Mouse (Mus musculus) liver, embryonic 13.5 days (tissue): ENCODE measurements around the gene Csl. TPM values are rescaled to one million over a fixed set of nuclear protein-coding genes. Genes with fewer than 3 reads are reported as not detected.

Experiments
- ATAC-seq: fragments of 200-750 bp; cut with Nextera tagmentation; 2 replicates; pipeline ENCODE4 v1.8.0; 2017; ENCODE audit warnings: low read depth, mild to moderate bottlenecking, moderate number of reproducible peaks, moderate library complexity
- DNase-seq: peaks from one replicate; pipeline ENCODE4 v3.0.0; 2022
- H3K27ac ChIP-seq: fragments of 300-500 bp; sonication (generic); 2 replicates; pipeline ENCODE4 v1.5.1; 2015; ENCODE audit warnings: moderate library complexity, mild to moderate bottlenecking, inconsistent platforms
- H3K27me3 ChIP-seq: fragments of 300-500 bp; sonication (generic); 2 replicates; pipeline ENCODE4 v1.6.1; 2015; ENCODE audit warnings: mild to moderate bottlenecking, inconsistent platforms
- H3K36me3 ChIP-seq: fragments of 300-500 bp; sonication (generic); 2 replicates; pipeline ENCODE4 v1.6.1; 2015; ENCODE audit warnings: mild to moderate bottlenecking, inconsistent platforms
- H3K4me1 ChIP-seq: fragments of 300-500 bp; sonication (generic); replicated peaks from 2 replicates; pipeline ENCODE4 v1.6.1; 2015; ENCODE audit warnings: inconsistent platforms
- H3K4me2 ChIP-seq: fragments of 300-500 bp; sonication (generic); 2 replicates; pipeline ENCODE4 v1.6.1; 2015; ENCODE audit warnings: inconsistent platforms, mild to moderate bottlenecking, moderate library complexity
- H3K4me3 ChIP-seq: fragments of 300-500 bp; sonication (generic); replicated peaks from 2 replicates; pipeline ENCODE4 v1.5.1; 2015; ENCODE audit warnings: mild to moderate bottlenecking, inconsistent platforms
- H3K9ac ChIP-seq: fragments of 300-500 bp; sonication (generic); 2 replicates; pipeline ENCODE4 v1.6.1; 2015; ENCODE audit warnings: mild to moderate bottlenecking, inconsistent platforms
- H3K9me3 ChIP-seq: fragments of 300-500 bp; sonication (generic); replicated peaks from 2 replicates; pipeline ENCODE4 v1.6.1; 2016; ENCODE audit warnings: inconsistent platforms
- WGBS: fragments of 180-500 bp; shearing (Covaris S2); methylation state at CpG from one replicate; pipeline ENCODE4 v1.1.7; 2015; ENCODE audit not compliant: insufficient replicate concordance; 5-methylcytosine and 5-hydroxymethylcytosine counted together
- polyA plus RNA-seq: library from polyadenylated mRNA; unstranded; fragments of >200 nt; fragmentation: Nextera tagmentation; extraction: Ambion mirVana; gene quantifications from 2 replicates; pipeline ENCODE4 v1.2.1, GENCODE M21; 2015

Csl gene
- polyA plus RNA-seq = 0.06 TPM in 1 of 2 replicates, not detected in the other

GRCm38 (mm10) chr10:99759558-99759957 lies at the start of gene Csl:
Gene Csl (minus strand): TSS chr10:99759658.
- H3K4me3 ChIP-seq = no peak within 1 kb of the TSS
- H3K27me3 ChIP-seq = no peaks in the 10 kb centered on the region
- peaks cover 6% of the 10 kb centered on the region; the same call in 1 of the 2 replicates for H3K9me3 ChIP-seq
- no peaks in the 10 kb centered on the region for H3K4me1 ChIP-seq
- H3K27ac ChIP-seq = no peak within 1 kb of the TSS
- no peak within 1 kb of the TSS for H3K9ac ChIP-seq
- WGBS = 80% methylated on average over 9 of the region's 9 CpGs
- ATAC-seq = no peak
- no peak for DNase-seq
- no peaks in the 10 kb centered on the region for H3K36me3 ChIP-seq
- H3K4me2 ChIP-seq = no peak within 1 kb of the TSS

- Histone ChIP-seq H3K4me2 (no peak overlapping the region), H3K4me1 (no peaks in the 10 kb centered on the region), H3K27me3 (no peaks in the 10 kb centered on the region), H3K4me3 (no peak overlapping the region), H3K36me3 (no peaks in the 10 kb centered on the region), H3K27ac (no peak overlapping the region), H3K9me3 (no peaks in the 10 kb centered on the region), H3K9ac (no peak overlapping the region)
- WGBS = 63% methylated on average over 2 of the region's 2 CpGs
- no peak for ATAC-seq
- no peak for DNase-seq
These were observed 30.0 kb upstream of the Csl start for GRCm38 (mm10) chr10:99789418-99789817.

- H3K9ac ChIP-seq = no peak overlapping the region
- no peak for ATAC-seq
- H3K27ac ChIP-seq = no peak overlapping the region
- no peaks in the 10 kb centered on the region for H3K4me1 ChIP-seq
- H3K27me3 ChIP-seq = no peaks in the 10 kb centered on the region
- no peak for DNase-seq
- no peaks in the 10 kb centered on the region for H3K9me3 ChIP-seq
- no peak overlapping the region for H3K4me2 ChIP-seq
- no peak overlapping the region for H3K4me3 ChIP-seq
- WGBS = 73% methylated on average over 12 of the region's 12 CpGs
- no peaks in the 10 kb centered on the region for H3K36me3 ChIP-seq
These were observed 15.0 kb upstream of the Csl start for GRCm38 (mm10) chr10:99774228-99775120.

- Histone ChIP-seq H3K36me3 (no peaks in the 10 kb centered on the region), H3K9me3 (no peaks in the 10 kb centered on the region)
- WGBS = 70% methylated on average over 2 of the region's 2 CpGs
These were observed 9.3 kb downstream of the Csl start for GRCm38 (mm10) chr10:99750146-99750545.

GRCm38 (mm10) chr10:99748668-99749260 lies 10.7 kb downstream of the Csl start:
- H3K4me1 ChIP-seq = no peaks in the 10 kb centered on the region
- H3K4me2 ChIP-seq = no peak overlapping the region
- H3K9ac ChIP-seq = no peak overlapping the region
- DNase-seq (no peak), ATAC-seq (no peak)
- H3K27ac ChIP-seq = no peak overlapping the region
- no peaks in the 10 kb centered on the region for H3K36me3 ChIP-seq
- WGBS = 50% methylated on average over 2 of the region's 2 CpGs
- no peaks in the 10 kb centered on the region for H3K27me3 ChIP-seq
- H3K4me3 ChIP-seq = no peak overlapping the region
- no peaks in the 10 kb centered on the region for H3K9me3 ChIP-seq

More at GRCm38 (mm10) chr10:99750146-99750545, 9.3 kb downstream of the Csl start:
- Histone ChIP-seq H3K9ac (no peak overlapping the region), H3K4me3 (no peak overlapping the region), H3K4me2 (no peak overlapping the region), H3K4me1 (no peaks in the 10 kb centered on the region), H3K27ac (no peak overlapping the region), H3K27me3 (no peaks in the 10 kb centered on the region)
- ATAC-seq (no peak), DNase-seq (no peak)

GRCm38 (mm10) chr10:99748009-99748408 lies 11.4 kb downstream of the Csl start:
- DNase-seq = no peak
- no peaks in the 10 kb centered on the region for H3K9me3 ChIP-seq
- 29% methylated on average over 2 of the region's 2 CpGs for WGBS
- H3K27ac ChIP-seq = no peak overlapping the region
- no peak overlapping the region for H3K4me2 ChIP-seq
- no peaks in the 10 kb centered on the region for H3K4me1 ChIP-seq
- H3K4me3 ChIP-seq = no peak overlapping the region
- no peaks in the 10 kb centered on the region for H3K36me3 ChIP-seq
- ATAC-seq = no peak
- H3K27me3 ChIP-seq = no peaks in the 10 kb centered on the region
- no peak overlapping the region for H3K9ac ChIP-seq

GRCm38 (mm10) chr10:99741609-99742280 lies 17.7 kb downstream of the Csl start:
- no peaks in the 10 kb centered on the region for H3K4me1 ChIP-seq
- H3K36me3 ChIP-seq = no peaks in the 10 kb centered on the region
- H3K9ac ChIP-seq = no peak overlapping the region
- no peak overlapping the region for H3K27ac ChIP-seq
- no peaks in the 10 kb centered on the region for H3K27me3 ChIP-seq
- H3K4me2 ChIP-seq = no peak overlapping the region
- H3K4me3 ChIP-seq = no peak overlapping the region
- no peak for DNase-seq
- ATAC-seq = no peak
- H3K9me3 ChIP-seq = no peaks in the 10 kb centered on the region

- ATAC-seq (no peak), DNase-seq (no peak)
- Histone ChIP-seq H3K27ac (no peak overlapping the region), H3K27me3 (no peaks in the 10 kb centered on the region), H3K36me3 (no peaks in the 10 kb centered on the region), H3K4me3 (no peak overlapping the region), H3K4me1 (no peaks in the 10 kb centered on the region), H3K4me2 (no peak overlapping the region), H3K9me3 (no peaks in the 10 kb centered on the region), H3K9ac (no peak overlapping the region)
- 26% methylated on average over 2 of the region's 2 CpGs for WGBS
These were observed 46.3 kb downstream of the Csl start for GRCm38 (mm10) chr10:99713129-99713528.

- ATAC-seq (no peak), DNase-seq (no peak)
- H3K9me3 ChIP-seq = no peaks in the 10 kb centered on the region
- no peaks in the 10 kb centered on the region for H3K27me3 ChIP-seq
- no peaks in the 10 kb centered on the region for H3K4me1 ChIP-seq
- no peak overlapping the region for H3K27ac ChIP-seq
- H3K4me3 ChIP-seq = no peak overlapping the region
- 13% methylated on average over 1 of the region's 1 CpGs for WGBS
- no peaks in the 10 kb centered on the region for H3K36me3 ChIP-seq
- no peak overlapping the region for H3K4me2 ChIP-seq
- no peak overlapping the region for H3K9ac ChIP-seq
These were observed 47.9 kb downstream of the Csl start for GRCm38 (mm10) chr10:99711567-99711966.
